Comparison of ENCODE assay signal across 8 mouse cellular contexts in genomic region chr11:49846401-49847070, GRCm38 (mm10). TPM values are rescaled to one million over a fixed set of nuclear protein-coding genes. Genes with fewer than 3 reads are reported as not detected.
A peak's percentile ranks its signal among the peaks of the same experiment; 100 is the strongest.
DNase-seq lines count a peak whose midpoint lies in the region; ATAC-seq and TF ChIP-seq lines count a peak whose summit lies in the region.

Gene Mapk9 (plus strand): TSS chr11:49846751.

- peak; percentile 99 for DNase-seq in CH12.LX (ENCODE audit: extremely low read depth)
- DNase-seq in c-Kit-positive CD71-positive TER-119-negative erythroid progenitor cells, embryonic 14.5 days (ENCODE audit: low read depth): peak; percentile 96
- peak; percentile 99 for DNase-seq in forebrain, embryonic 11.5 days (ENCODE audit: low spot score)
- DNase-seq in kidney, postnatal 36 days: peak; percentile 99 to 100
- DNase-seq in telencephalon, adult 2 months (ENCODE audit: low read depth, low spot score): peak; percentile 97

- 0 out of 2 replicates have a peak within 1 kb of the TSS, but pooled peaks have one; percentile 20 for H3K27ac ChIP-seq in CH12.LX (ENCODE audit: insufficient read depth, low read depth)
- peak within 1 kb of the TSS; percentile 50 for H3K27ac ChIP-seq in forebrain, embryonic 11.5 days (ENCODE audit: low read depth, low read length)
- peak within 1 kb of the TSS; percentile 93 for H3K27ac ChIP-seq in heart, embryonic 16.5 days (ENCODE audit: low read length)
- peak within 1 kb of the TSS; percentile 87 for H3K27ac ChIP-seq in liver, embryonic 15.5 days (replicated peaks)
- peak within 1 kb of the TSS; percentile 62; the same call in 1 of the 2 replicates for H3K27ac ChIP-seq in neural tube, embryonic 12.5 days

- no peaks in the 10 kb centered on the region for H3K9me3 ChIP-seq in CH12.LX (replicated peaks; ENCODE audit: low read length)
- H3K9me3 ChIP-seq in forebrain, embryonic 11.5 days (ENCODE audit: control insufficient read depth, low read length): no peaks in the 10 kb centered on the region
- H3K9me3 ChIP-seq in heart, embryonic 16.5 days (replicated peaks; ENCODE audit: control insufficient read depth, low read length): no peaks in the 10 kb centered on the region
- H3K9me3 ChIP-seq in liver, embryonic 15.5 days (replicated peaks): no peaks in the 10 kb centered on the region
- H3K9me3 ChIP-seq in neural tube, embryonic 12.5 days: no peaks in the 10 kb centered on the region

- peaks cover 0 to 16% of the 10 kb centered on the region in 2 experiments for H3K36me3 ChIP-seq in CH12.LX (replicated peaks in 1 of 2; ENCODE audit: control insufficient read depth in 1 of 2, insufficient read depth in 1 of 2, low read length in 1 of 2)
- no peaks in the 10 kb centered on the region; the same call in 1 of the 2 replicates for H3K36me3 ChIP-seq in forebrain, embryonic 11.5 days (ENCODE audit: control insufficient read depth, insufficient read depth, low read length)
- H3K36me3 ChIP-seq in heart, embryonic 16.5 days (ENCODE audit: control insufficient read depth, insufficient read depth): peaks cover 6% of the 10 kb centered on the region; the same call in 1 of the 2 replicates
- peaks cover 8% of the 10 kb centered on the region; the same call in 1 of the 2 replicates for H3K36me3 ChIP-seq in liver, embryonic 15.5 days (replicated peaks)
- H3K36me3 ChIP-seq in neural tube, embryonic 12.5 days: peaks cover 3% of the 10 kb centered on the region; the same call in 1 of the 2 replicates

- ATAC-seq in forebrain, embryonic 11.5 days (replicated peaks; ENCODE audit: low FRiP score): peak; percentile 99
- peak; percentile 97 for ATAC-seq in heart, embryonic 16.5 days (replicated peaks; ENCODE audit: extremely low read depth, insufficient read depth, low FRiP score)
- ATAC-seq in liver, embryonic 15.5 days (ENCODE audit: insufficient read depth): peak; percentile 94
- ATAC-seq in neural tube, embryonic 12.5 days (ENCODE audit: low FRiP score, low read depth): peak; percentile 99

- H3K9ac ChIP-seq in CH12.LX (ENCODE audit: insufficient read depth, low read depth): peak within 1 kb of the TSS; percentile 76
- peak within 1 kb of the TSS; percentile 86 for H3K9ac ChIP-seq in forebrain, embryonic 11.5 days (ENCODE audit: low read length)
- peak within 1 kb of the TSS; percentile 98 for H3K9ac ChIP-seq in heart, embryonic 16.5 days (ENCODE audit: low read length)
- H3K9ac ChIP-seq in liver, embryonic 15.5 days: peak within 1 kb of the TSS; percentile 93
- H3K9ac ChIP-seq in neural tube, embryonic 12.5 days: peak within 1 kb of the TSS; percentile 92

- peak within 1 kb of the TSS; percentile 70 for H3K4me2 ChIP-seq in CH12.LX (ENCODE audit: insufficient read depth, low read depth, poor library complexity, severe bottlenecking)
- peak within 1 kb of the TSS; percentile 95 for H3K4me2 ChIP-seq in forebrain, embryonic 11.5 days (ENCODE audit: low read depth, low read length, severe bottlenecking)
- peak within 1 kb of the TSS; percentile 88 for H3K4me2 ChIP-seq in heart, embryonic 16.5 days (ENCODE audit: low read depth, low read length)
- peak within 1 kb of the TSS; percentile 97 for H3K4me2 ChIP-seq in liver, embryonic 15.5 days
- peak within 1 kb of the TSS; percentile 80 for H3K4me2 ChIP-seq in neural tube, embryonic 12.5 days (replicated peaks)

- dilution Hi-C loops in CH12.LX (cut with MboI; ENCODE audit: extremely low pct_ligation_motif_present, extremely low pct_unique_long_range_greater_than_20kb, low sequenced_read_pairs): no loop called here

- peak within 1 kb of the TSS; percentile 72 to 76 (median 75) for H3K4me3 ChIP-seq in CH12.LX (replicated peaks in 1 of 3; ENCODE audit: low read depth in 2 of 3, low read length in 2 of 3, poor library complexity in 1 of 3)
- peak within 1 kb of the TSS; percentile 87 for H3K4me3 ChIP-seq in forebrain, embryonic 11.5 days (ENCODE audit: low read depth, low read length)
- H3K4me3 ChIP-seq in heart, embryonic 16.5 days (ENCODE audit: low read length): peak within 1 kb of the TSS; percentile 97
- peak within 1 kb of the TSS; percentile 90 for H3K4me3 ChIP-seq in liver, embryonic 15.5 days (replicated peaks)
- H3K4me3 ChIP-seq in neural tube, embryonic 12.5 days: peak within 1 kb of the TSS; percentile 91

- no peaks in the 10 kb centered on the region for H3K27me3 ChIP-seq in CH12.LX (replicated peaks)
- no peaks in the 10 kb centered on the region for H3K27me3 ChIP-seq in forebrain, embryonic 11.5 days (ENCODE audit: control insufficient read depth, insufficient read depth, low read length)
- H3K27me3 ChIP-seq in heart, embryonic 16.5 days (ENCODE audit: control insufficient read depth, insufficient read depth, low read length): no peaks in the 10 kb centered on the region
- no peaks in the 10 kb centered on the region for H3K27me3 ChIP-seq in liver, embryonic 15.5 days
- H3K27me3 ChIP-seq in neural tube, embryonic 12.5 days (replicated peaks): no peaks in the 10 kb centered on the region

- no peak for TF ChIP-seq RAD21 in CH12.LX (IDR thresholded peaks at IDR 0.05; ENCODE audit: low read depth, low read length)

- TF ChIP-seq EP300 in CH12.LX (IDR thresholded peaks at IDR 0.05; ENCODE audit: low read length): no peak

- TF ChIP-seq CTCF in CH12.LX (conservative IDR thresholded peaks at IDR 0.05 in 1 of 2, IDR thresholded peaks at IDR 0.05 in 1 of 2; ENCODE audit: low read depth in 2 of 2, low read length in 2 of 2): peak in 1 of 2 experiments; percentile 93; a peak in 2 of 4 replicates

- TF ChIP-seq POLR2A in CH12.LX (IDR thresholded peaks at IDR 0.05; ENCODE audit: low read depth, low read length): peak; percentile 61; the same call in 1 of the 2 replicates

- WGBS in forebrain, embryonic 11.5 days: under 1% methylated on average over 56 of the region's 68 CpGs
- WGBS in heart, embryonic 16.5 days: under 1% methylated on average over 58 of the region's 68 CpGs
- WGBS in liver, embryonic 15.5 days (ENCODE audit: insufficient replicate concordance): under 1% methylated on average over 65 of the region's 68 CpGs
- under 1% methylated on average over 67 of the region's 68 CpGs for WGBS in neural tube, embryonic 12.5 days

- peaks cover 2 to 31% of the 10 kb centered on the region in 2 experiments for H3K4me1 ChIP-seq in CH12.LX (ENCODE audit: control insufficient read depth in 1 of 2, insufficient read depth in 2 of 2)
- H3K4me1 ChIP-seq in forebrain, embryonic 11.5 days (replicated peaks; ENCODE audit: control insufficient read depth, insufficient read depth, low read length): peaks cover 4% of the 10 kb centered on the region; the same call in 1 of the 2 replicates
- H3K4me1 ChIP-seq in heart, embryonic 16.5 days (ENCODE audit: control insufficient read depth, insufficient read depth, low read length): peaks cover 15% of the 10 kb centered on the region
- H3K4me1 ChIP-seq in liver, embryonic 15.5 days (replicated peaks): peaks cover 53% of the 10 kb centered on the region
- peaks cover 17% of the 10 kb centered on the region for H3K4me1 ChIP-seq in neural tube, embryonic 12.5 days

- no peaks in the 10 kb centered on the region for H3K79me2 ChIP-seq in CH12.LX (replicated peaks; ENCODE audit: control insufficient read depth, extremely low read depth, insufficient read depth, poor library complexity, severe bottlenecking)

- in situ Hi-C loops in CH12.LX (cut with MboI; ENCODE audit: low pct_ligation_motif_present, low pct_unique_long_range_greater_than_20kb, low sequenced_read_pairs): no loop called here

TF ChIP-seq in CH12.LX, 34 proteins besides CTCF, POLR2A, EP300 and RAD21 (continues in another document):
- TF ChIP-seq SMC3 (IDR thresholded peaks at IDR 0.05; ENCODE audit: low read depth, low read length) (peak; percentile 43), MAX (IDR thresholded peaks at IDR 0.05; ENCODE audit: low read length) (no peak; the same call in 1 of the 2 replicates), JUN (IDR thresholded peaks at IDR 0.05; ENCODE audit: insufficient read depth, low read depth, low read length) (no peak), USF2 (conservative IDR thresholded peaks at IDR 0.05; ENCODE audit: low read depth, low read length) (no peak), RCOR1 (conservative IDR thresholded peaks at IDR 0.05; ENCODE audit: low read depth, low read length) (no peak), ETS1 (conservative IDR thresholded peaks at IDR 0.05; ENCODE audit: low read depth, low read length) (no peak), GABPA (IDR thresholded peaks at IDR 0.05; ENCODE audit: insufficient replicate concordance, low read depth, low read length) (no peak; the same call in 1 of the 2 replicates), NELFE (IDR thresholded peaks at IDR 0.05; ENCODE audit: low read depth, low read length) (peak; percentile 64; the same call in 1 of the 2 replicates), HCFC1 (IDR thresholded peaks at IDR 0.05; ENCODE audit: low read depth, low read length) (peak; percentile 64; the same call in 1 of the 2 replicates), TBP (conservative IDR thresholded peaks at IDR 0.05; ENCODE audit: low read depth, low read length) (peak; percentile 67; the same call in 1 of the 2 replicates), BHLHE40 (IDR thresholded peaks at IDR 0.05; ENCODE audit: low read depth, low read length) (0 out of 2 replicates have a peak, but pooled peaks have one; percentile 26), MEF2A (IDR thresholded peaks at IDR 0.05; ENCODE audit: borderline replicate concordance, low read depth, low read length) (no peak; the same call in none of the 2 replicates), MAFK (IDR thresholded peaks at IDR 0.05; ENCODE audit: insufficient replicate concordance, low read length) (no peak), IRF4 (IDR thresholded peaks at IDR 0.05; ENCODE audit: low read depth, low read length) (peak; percentile 61), ZC3H11A (IDR thresholded peaks at IDR 0.05; ENCODE audit: low read depth, low read length) (no peak), KAT2A (IDR thresholded peaks at IDR 0.05; ENCODE audit: insufficient replicate concordance, low read length) (no peak), NRF1 (IDR thresholded peaks at IDR 0.05; ENCODE audit: low read depth, low read length) (peak; percentile 80), MXI1 (IDR thresholded peaks at IDR 0.05; ENCODE audit: low read depth, low read length) (peak; percentile 67; the same call in 1 of the 2 replicates), SIN3A (IDR thresholded peaks at IDR 0.05; ENCODE audit: low read length) (peak; percentile 78), TCF12 (IDR thresholded peaks at IDR 0.05; ENCODE audit: low read depth, low read length) (peak; percentile 55; the same call in 1 of the 2 replicates)

RNA-seq across cellular contexts. Expression of gene Mapk9, which starts in this region (rescaled TPM):
- total RNA-seq in CH12.LX (2012; rRNA removed): 22.0 and 22.5 TPM in 2 replicates
- total RNA-seq in CH12.LX (2014; rRNA removed): 29.3 and 35.3 TPM in 2 replicates
- 31.7 and 36.8 TPM in 2 replicates for polyA plus RNA-seq in CH12.LX (2012; ENCODE audit: insufficient read length, low read depth)
- polyA plus RNA-seq in forebrain, embryonic 11.5 days (2014; fragmentation: Nextera tagmentation; extraction: Ambion mirVana): 41.4 and 42.9 TPM in 2 replicates
- 34.8 and 36.5 TPM in 2 replicates for polyA plus RNA-seq in heart, embryonic 16.5 days (2015; fragmentation: Nextera tagmentation; extraction: Ambion mirVana)
- polyA plus RNA-seq in liver, embryonic 15.5 days (2015; fragmentation: Nextera tagmentation; extraction: Ambion mirVana): 16.7 and 16.9 TPM in 2 replicates
- polyA plus RNA-seq in neural tube, embryonic 12.5 days (2016; fragmentation: Nextera tagmentation; extraction: Ambion mirVana): 52.1 and 58.7 TPM in 2 replicates

Comparison
In these comparisons a context has a peak if more than half of its experiments do, and no peak if none do; other contexts are left out.
1. Peak in every context shown above with its lines: DNase-seq, ATAC-seq, H3K4me3 ChIP-seq and H3K27ac ChIP-seq.
2. H3K27ac ChIP-seq: peak in every context shown above with its lines; median percentile 93 in heart, embryonic 16.5 days; 87 in liver, embryonic 15.5 days; 62 in neural tube, embryonic 12.5 days; 50 in forebrain, embryonic 11.5 days; 20 in CH12.LX.